Comparison of ENCODE assay signal across 23 mouse cellular contexts in the genomic region with DNA sequence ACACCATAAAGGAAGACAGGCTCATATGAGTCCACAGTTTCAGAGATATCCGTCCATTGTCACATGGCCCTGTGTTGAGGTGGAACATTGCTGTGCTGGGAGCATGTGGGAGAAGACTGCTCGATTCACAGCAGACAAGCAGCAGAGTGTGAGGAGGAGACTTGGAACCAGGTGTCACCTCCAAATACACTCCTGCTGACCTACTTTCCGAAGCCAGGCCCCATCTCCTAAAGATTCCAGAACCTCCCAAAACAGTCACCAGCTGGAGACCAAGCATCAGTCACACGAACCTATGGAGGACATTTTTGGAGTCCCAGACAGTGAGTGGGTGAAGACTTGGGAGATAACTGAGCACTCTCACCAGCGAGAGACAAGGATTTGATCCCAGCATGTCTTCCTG. TPM values are rescaled to one million over a fixed set of nuclear protein-coding genes. Genes with fewer than 3 reads are reported as not detected.
DNase-seq lines count a peak whose midpoint lies in the region; ATAC-seq lines count a peak whose summit lies in the region.
"Had no signal": no experiment of that assay in that cellular context is flagged by ENCODE, and none has a peak within 500 bp of the region (broad histone marks: within the 10 kb centered on the region; RNA-seq: fewer than 3 reads in every experiment).

No protein-coding gene starts in this region.

- DNase-seq in frontal cortex, postnatal 14 days (ENCODE audit: low spot score in 2 of 2): no peak
- peak; percentile 18 to 50 for DNase-seq in left cerebral cortex, adult 18-20 months (ENCODE audit: low spot score in 2 of 2)
- no peak for DNase-seq in left cerebral cortex, postnatal 10 days (ENCODE audit: extremely low spot score in 1 of 2, low spot score in 2 of 2)
- DNase-seq in right cerebral cortex, adult 18-20 months: peak; percentile 70
- no peak for DNase-seq in right cerebral cortex, postnatal 4 days
- DNase-seq in brain, adult 2 months (ENCODE audit: low read depth, low spot score): peak; percentile 87
- no peak for DNase-seq in spleen, postnatal 36 days (ENCODE audit: low spot score in 2 of 2)
- DNase-seq: adrenal gland, adult 8-10 months; adrenal gland, postnatal 25 days; cerebellum, adult 2 months; cerebellum, adult 9-11 months; cerebellum, postnatal 25 days; gastrocnemius, adult 2 months; gastrocnemius, postnatal 14 days; heart, adult 11 months had no signal

- intact Hi-C loops in left cerebral cortex, postnatal 10 days (cut with DNase I): no loop called here

- peak; percentile 90 for ATAC-seq in frontal cortex, adult (ENCODE audit: low TSS enrichment)
- ATAC-seq: activated CD4-positive, CD25-positive, alpha-beta regulatory T cell, adult 4 months; forebrain, embryonic 13.5 days; forebrain, embryonic 16.5 days had no signal

RNA-seq across cellular contexts. Expression of a gene that starts 4.5 kb away (rescaled TPM):
- 1 to 10 TPM; 2.8 to 3.7 TPM for total RNA-seq in left cerebral cortex, adult 18-20 months (2021)
- total RNA-seq in left cerebral cortex, postnatal 10 days (2021): 1 to 10 TPM; 2.4 to 2.7 TPM
- total RNA-seq: adrenal gland, adult 8-10 months; adrenal gland, postnatal 25 days; heart, adult 8-10 months; hematopoietic stem cell, adult 5-6 weeks had no signal

RNA-seq across cellular contexts. Expression of a gene that starts 15.2 kb away (rescaled TPM):
- 10 to 100 TPM; 56.8 to 67.2 TPM for total RNA-seq in left cerebral cortex, adult 18-20 months (2021)
- total RNA-seq in left cerebral cortex, postnatal 10 days (2021): 10 to 100 TPM; 38.9 to 40.2 TPM

RNA-seq across cellular contexts. Expression of a gene that starts 56.0 kb away (rescaled TPM):
- total RNA-seq in left cerebral cortex, adult 18-20 months (2021): not detected
- total RNA-seq in left cerebral cortex, postnatal 10 days (2021): under 1 TPM in 1 of 2 experiments, not detected in 1; 0.32 TPM
- total RNA-seq: common myeloid progenitor, adult 5-6 weeks; ES-E14; gastrocnemius, adult 2 months; hematopoietic stem cell, adult 5-6 weeks had no signal

Comparison
In these comparisons a context has a peak if more than half of its experiments do, and no peak if none do; other contexts are left out.
1. DNase-seq: peak in left cerebral cortex, adult 18-20 months (2 of 2), right cerebral cortex, adult 18-20 months (single experiment) and brain, adult 2 months (single experiment); none in frontal cortex, postnatal 14 days (0 of 2), left cerebral cortex, postnatal 10 days (0 of 2), right cerebral cortex, postnatal 4 days (single experiment) and spleen, postnatal 36 days (0 of 2).